Mouse (Mus musculus): ENCODE measurements around the gene Tnfrsf21.

- TF ChIP-seq CTCF (IDR thresholded peaks at IDR 0.05; ENCODE audit: borderline replicate concordance, control insufficient read depth, extremely low read depth, insufficient read depth, low read length, poor library complexity) (no peak), POLR2A (IDR thresholded peaks at IDR 0.05; ENCODE audit: control insufficient read depth, extremely low read depth, insufficient read depth, low read length, poor library complexity) (no peak)
Observed at GRCm38 (mm10) chr17:42989981-42990380, 26.4 kb upstream of the Tnfrsf21 start.
